ENCODE assay signal across 14 mouse cellular contexts in genomic region chr9:49365763-49366162, GRCm38 (mm10). TPM values are rescaled to one million over a fixed set of nuclear protein-coding genes. Genes with fewer than 3 reads are reported as not detected.
DNase-seq lines count a peak whose midpoint lies in the region; ATAC-seq and TF ChIP-seq lines count a peak whose summit lies in the region.
"Had no signal": no experiment of that assay in that cellular context is flagged by ENCODE, and none has a peak within 500 bp of the region (broad histone marks: within the 10 kb centered on the region; RNA-seq: fewer than 3 reads in every experiment).

No protein-coding gene starts in this region.

- no peak overlapping the region for H3K9ac ChIP-seq in intestine, embryonic 14.5 days (ENCODE audit: low read length)
- H3K9ac ChIP-seq in intestine, postnatal 0 days (ENCODE audit: low read depth, low read length): no peak overlapping the region
- H3K9ac ChIP-seq in liver, embryonic 13.5 days: no peak overlapping the region
- H3K9ac ChIP-seq: embryonic facial prominence, embryonic 13.5 days; limb, embryonic 13.5 days had no signal

- H3K4me3 ChIP-seq in intestine, embryonic 14.5 days (ENCODE audit: low read depth, low read length): no peak overlapping the region
- H3K4me3 ChIP-seq in intestine, postnatal 0 days (ENCODE audit: low read depth, low read length): no peak overlapping the region
- H3K4me3 ChIP-seq in liver, embryonic 13.5 days (replicated peaks): no peak overlapping the region
- H3K4me3 ChIP-seq: embryonic facial prominence, embryonic 13.5 days; limb, embryonic 13.5 days; myocyte had no signal

- H3K9me3 ChIP-seq in intestine, embryonic 14.5 days (ENCODE audit: control insufficient read depth, low read length): no peaks in the 10 kb centered on the region
- no peaks in the 10 kb centered on the region for H3K9me3 ChIP-seq in intestine, postnatal 0 days (ENCODE audit: control insufficient read depth)
- H3K9me3 ChIP-seq in liver, embryonic 13.5 days (replicated peaks): no peaks in the 10 kb centered on the region
- H3K9me3 ChIP-seq: embryonic facial prominence, embryonic 13.5 days; limb, embryonic 13.5 days had no signal

- ATAC-seq in intestine, embryonic 14.5 days (replicated peaks; ENCODE audit: low FRiP score, low TSS enrichment, low read depth): peak; percentile 32; the same call in 1 of the 2 replicates
- ATAC-seq in intestine, postnatal 0 days: no peak
- peak; percentile 41; the same call in 1 of the 2 replicates for ATAC-seq in liver, embryonic 13.5 days (ENCODE audit: low read depth)
- ATAC-seq in monocyte, adult 5-6 weeks (replicated peaks; ENCODE audit: insufficient number of reproducible peaks, low FRiP score, low TSS enrichment, poor library complexity, severe bottlenecking): no peak

- H3K27ac ChIP-seq in intestine, embryonic 14.5 days (ENCODE audit: low read depth): no peak overlapping the region
- no peak overlapping the region for H3K27ac ChIP-seq in intestine, postnatal 0 days (ENCODE audit: low read depth, low read length)
- H3K27ac ChIP-seq in liver, embryonic 13.5 days: no peak overlapping the region
- H3K27ac ChIP-seq: embryonic facial prominence, embryonic 13.5 days; limb, embryonic 13.5 days had no signal

- DNase-seq in intestine, embryonic 14.5 days (ENCODE audit: low spot score): peak; percentile 55
- DNase-seq in embryo, embryonic 10 days (ENCODE audit: low spot score): peak; percentile 78
- no peak for DNase-seq in liver, embryonic 13.5 days
- peak; percentile 43 for DNase-seq in mesoderm, embryonic 11.5 days (ENCODE audit: low read depth, low spot score)
- no peak for DNase-seq in gastrocnemius, postnatal 14 days
- no peak for DNase-seq in B cell, adult 2 months
- DNase-seq: kidney, adult 8-10 months had no signal

- WGBS in intestine, embryonic 14.5 days: 6% methylated on average over 5 of the region's 5 CpGs
- WGBS in intestine, postnatal 0 days: 9% methylated on average over 5 of the region's 5 CpGs
- 11% methylated on average over 5 of the region's 5 CpGs for WGBS in liver, embryonic 13.5 days (ENCODE audit: insufficient replicate concordance)

- H3K4me1 ChIP-seq in intestine, embryonic 14.5 days (replicated peaks; ENCODE audit: control insufficient read depth, insufficient read depth, low read length): 0 out of 2 replicates have a peak, but pooled peaks cover 4% of the 10 kb centered on the region
- no peaks in the 10 kb centered on the region for H3K4me1 ChIP-seq in intestine, postnatal 0 days (replicated peaks; ENCODE audit: control insufficient read depth, insufficient read depth, low read length)
- no peaks in the 10 kb centered on the region for H3K4me1 ChIP-seq in liver, embryonic 13.5 days (replicated peaks)
- H3K4me1 ChIP-seq: limb, embryonic 13.5 days had no signal

- H3K4me2 ChIP-seq in intestine, embryonic 14.5 days (ENCODE audit: low read length): no peak overlapping the region
- no peak overlapping the region for H3K4me2 ChIP-seq in intestine, postnatal 0 days (replicated peaks; ENCODE audit: low read depth)
- H3K4me2 ChIP-seq in liver, embryonic 13.5 days: no peak overlapping the region
- H3K4me2 ChIP-seq: embryonic facial prominence, embryonic 13.5 days; limb, embryonic 13.5 days had no signal

- H3K36me3 ChIP-seq in intestine, embryonic 14.5 days (ENCODE audit: control insufficient read depth, insufficient read depth, low read length): no peaks in the 10 kb centered on the region
- H3K36me3 ChIP-seq in intestine, postnatal 0 days (ENCODE audit: control insufficient read depth, insufficient read depth): no peaks in the 10 kb centered on the region
- H3K36me3 ChIP-seq in liver, embryonic 13.5 days: no peaks in the 10 kb centered on the region
- H3K36me3 ChIP-seq: embryonic facial prominence, embryonic 13.5 days; limb, embryonic 13.5 days had no signal

- no peak for TF ChIP-seq CTCF in intestine, postnatal 0 days (IDR thresholded peaks at IDR 0.05; ENCODE audit: low read depth)

- H3K27me3 ChIP-seq in intestine, embryonic 14.5 days (replicated peaks; ENCODE audit: control insufficient read depth, insufficient read depth, low read length): no peaks in the 10 kb centered on the region
- H3K27me3 ChIP-seq in intestine, postnatal 0 days (replicated peaks; ENCODE audit: control insufficient read depth, insufficient read depth, low read length): no peaks in the 10 kb centered on the region
- no peaks in the 10 kb centered on the region for H3K27me3 ChIP-seq in liver, embryonic 13.5 days
- H3K27me3 ChIP-seq: embryonic facial prominence, embryonic 13.5 days; limb, embryonic 13.5 days had no signal

- intact Hi-C loops in gastrocnemius, postnatal 14 days (cut with DNase I; ENCODE audit: low total_unique reads): no loop called here

RNA-seq across cellular contexts. Expression of gene Drd2, which starts 25.3 kb away (rescaled TPM):
- 0.20 TPM in 1 of 2 replicates, not detected in the other for polyA plus RNA-seq in intestine, embryonic 14.5 days (2014; fragmentation: Nextera tagmentation; extraction: Ambion mirVana)
- polyA plus RNA-seq in intestine, postnatal 0 days (2015; fragmentation: Nextera tagmentation; extraction: Ambion mirVana): not detected in 2 replicates
- not detected in 2 replicates for polyA plus RNA-seq in liver, embryonic 13.5 days (2015; fragmentation: Nextera tagmentation; extraction: Ambion mirVana)
- not detected for total RNA-seq in gastrocnemius, postnatal 14 days (2021)
- total RNA-seq in monocyte, adult 5-6 weeks (2017): not detected in 3 replicates
- total RNA-seq: gastrocnemius, adult 18-20 months had no signal
- polyA plus RNA-seq: embryonic facial prominence, embryonic 13.5 days; heart, embryonic 14.5 days; limb, embryonic 13.5 days; myocyte had no signal

Comparison
In these comparisons a context has a peak if more than half of its experiments do, and no peak if none do; other contexts are left out.
1. ATAC-seq: peak in intestine, embryonic 14.5 days (single experiment) and liver, embryonic 13.5 days (single experiment); none in intestine, postnatal 0 days (single experiment) and monocyte, adult 5-6 weeks (single experiment).
2. DNase-seq: peak in intestine, embryonic 14.5 days (single experiment), embryo, embryonic 10 days (single experiment) and mesoderm, embryonic 11.5 days (single experiment); none in liver, embryonic 13.5 days (single experiment), gastrocnemius, postnatal 14 days (single experiment) and B cell, adult 2 months (0 of 2).